Mouse (Mus musculus): ENCODE data around the gene Pdlim7. TPM values are rescaled to one million over a fixed set of nuclear protein-coding genes. Genes with fewer than 3 reads are reported as not detected.

The Pdlim7 gene
- polyA plus RNA-seq, 1 experiment from 2014 or later: 209 TPM

- H3K9me3 ChIP-seq: no peaks in the 10 kb centered on the region
- WGBS: 2% methylated on average over 25 of the region's 25 CpGs
- peaks cover 15% of the 10 kb centered on the region; the same call in 1 of the 2 replicates for H3K27me3 ChIP-seq (replicated peaks; ENCODE audit: low read depth, poor library complexity, severe bottlenecking)
- H3K4me1 ChIP-seq: peaks cover 57% of the 10 kb centered on the region
- peak; percentile 88 for DNase-seq (ENCODE audit: low spot score)
- H3K36me3 ChIP-seq (replicated peaks): peaks cover 42% of the 10 kb centered on the region
- H3K27ac ChIP-seq (replicated peaks): peak overlapping the region; percentile 97
- H3K4me3 ChIP-seq: peak overlapping the region; percentile 93
Observed at GRCm38 (mm10) chr13:55512379-55513031, 971 bp downstream of the Pdlim7 start.

- H3K4me3 ChIP-seq: peak overlapping the region; percentile 93
- DNase-seq (ENCODE audit: low spot score): peak; percentile 66
- peaks cover 15% of the 10 kb centered on the region; the same call in 1 of the 2 replicates for H3K27me3 ChIP-seq (replicated peaks; ENCODE audit: low read depth, poor library complexity, severe bottlenecking)
- peaks cover 52% of the 10 kb centered on the region for H3K36me3 ChIP-seq (replicated peaks)
- 16% methylated on average over 5 of the region's 5 CpGs for WGBS
- H3K27ac ChIP-seq (replicated peaks): peak overlapping the region; percentile 97
- H3K4me1 ChIP-seq: peaks cover 54% of the 10 kb centered on the region
- no peaks in the 10 kb centered on the region for H3K9me3 ChIP-seq
Observed at GRCm38 (mm10) chr13:55511492-55511861, 2.0 kb downstream of the Pdlim7 start.

GRCm38 (mm10) chr13:55510668-55511491 lies 2.6 kb downstream of the Pdlim7 start:
- Histone ChIP-seq H3K4me1 (peaks cover 54% of the 10 kb centered on the region), H3K27ac (replicated peaks) (peak overlapping the region; percentile 97), H3K4me3 (peak overlapping the region; percentile 93), H3K9me3 (no peaks in the 10 kb centered on the region), H3K36me3 (replicated peaks) (peaks cover 58% of the 10 kb centered on the region), H3K27me3 (replicated peaks; ENCODE audit: low read depth, poor library complexity, severe bottlenecking) (peaks cover 15% of the 10 kb centered on the region; the same call in 1 of the 2 replicates)
- 9% methylated on average over 6 of the region's 6 CpGs for WGBS
- DNase-seq (ENCODE audit: low spot score): peak; percentile 83

- peak overlapping the region; percentile 93 for H3K4me3 ChIP-seq
- no peak for DNase-seq (ENCODE audit: low spot score)
Observed at GRCm38 (mm10) chr13:55510332-55510667, 3.2 kb downstream of the Pdlim7 start.

GRCm38 (mm10) chr13:55508531-55508930 lies 4.9 kb downstream of the Pdlim7 start:
- Histone ChIP-seq H3K4me1 (peaks cover 48% of the 10 kb centered on the region), H3K36me3 (replicated peaks) (peaks cover 82% of the 10 kb centered on the region), H3K9me3 (no peaks in the 10 kb centered on the region), H3K27me3 (replicated peaks; ENCODE audit: low read depth, poor library complexity, severe bottlenecking) (no peaks in the 10 kb centered on the region), H3K27ac (replicated peaks) (no peak overlapping the region), H3K4me3 (no peak overlapping the region)
- no peak for DNase-seq (ENCODE audit: low spot score)
- WGBS: 91% methylated on average over 10 of the region's 10 CpGs

More at GRCm38 (mm10) chr13:55510332-55510667, 3.2 kb downstream of the Pdlim7 start:
- peaks cover 54% of the 10 kb centered on the region for H3K4me1 ChIP-seq
- peaks cover 64% of the 10 kb centered on the region for H3K36me3 ChIP-seq (replicated peaks)
- peaks cover 12% of the 10 kb centered on the region; the same call in 1 of the 2 replicates for H3K27me3 ChIP-seq (replicated peaks; ENCODE audit: low read depth, poor library complexity, severe bottlenecking)
- WGBS: 41% methylated on average over 3 of the region's 3 CpGs
- no peaks in the 10 kb centered on the region for H3K9me3 ChIP-seq
- peak overlapping the region; percentile 97 for H3K27ac ChIP-seq (replicated peaks)

GRCm38 (mm10) chr13:55507877-55508276 lies 5.6 kb downstream of the Pdlim7 start:
- Histone ChIP-seq H3K4me1 (peaks cover 42% of the 10 kb centered on the region), H3K9me3 (no peaks in the 10 kb centered on the region), H3K27me3 (replicated peaks; ENCODE audit: low read depth, poor library complexity, severe bottlenecking) (no peaks in the 10 kb centered on the region), H3K36me3 (replicated peaks) (peaks cover 88% of the 10 kb centered on the region), H3K27ac (replicated peaks) (no peak overlapping the region), H3K4me3 (no peak overlapping the region)
- WGBS: 66% methylated on average over 11 of the region's 11 CpGs
- peak; percentile 58 for DNase-seq (ENCODE audit: low spot score)

GRCm38 (mm10) chr13:55506697-55507096 lies 6.8 kb downstream of the Pdlim7 start:
- Histone ChIP-seq H3K27ac (replicated peaks) (no peak overlapping the region), H3K4me1 (peaks cover 30% of the 10 kb centered on the region), H3K36me3 (replicated peaks) (peaks cover 99% of the 10 kb centered on the region), H3K27me3 (replicated peaks; ENCODE audit: low read depth, poor library complexity, severe bottlenecking) (no peaks in the 10 kb centered on the region), H3K9me3 (no peaks in the 10 kb centered on the region), H3K4me3 (no peak overlapping the region)
- 94% methylated on average over 10 of the region's 10 CpGs for WGBS
- no peak for DNase-seq (ENCODE audit: low spot score)

GRCm38 (mm10) chr13:55505810-55506209 lies 7.7 kb downstream of the Pdlim7 start:
- Histone ChIP-seq H3K27me3 (replicated peaks; ENCODE audit: low read depth, poor library complexity, severe bottlenecking) (no peaks in the 10 kb centered on the region), H3K4me1 (peaks cover 21% of the 10 kb centered on the region), H3K27ac (replicated peaks) (no peak overlapping the region), H3K36me3 (replicated peaks) (peaks cover 100% of the 10 kb centered on the region), H3K4me3 (no peak overlapping the region), H3K9me3 (no peaks in the 10 kb centered on the region)
- DNase-seq (ENCODE audit: low spot score): no peak
- WGBS: 97% methylated on average over 9 of the region's 9 CpGs

- WGBS: 89% methylated on average over 5 of the region's 5 CpGs
- peaks cover 100% of the 10 kb centered on the region for H3K36me3 ChIP-seq (replicated peaks)
- H3K27me3 ChIP-seq (replicated peaks; ENCODE audit: low read depth, poor library complexity, severe bottlenecking): no peaks in the 10 kb centered on the region
Observed at GRCm38 (mm10) chr13:55504390-55504789, 9.1 kb downstream of the Pdlim7 start.

GRCm38 (mm10) chr13:55502405-55502804 lies 11.1 kb downstream of the Pdlim7 start:
- no peaks in the 10 kb centered on the region for H3K9me3 ChIP-seq
- H3K4me1 ChIP-seq: 0 out of 2 replicates have a peak, but pooled peaks cover 6% of the 10 kb centered on the region
- H3K36me3 ChIP-seq (replicated peaks): peaks cover 98% of the 10 kb centered on the region
- no peak overlapping the region for H3K27ac ChIP-seq (replicated peaks)
- no peak overlapping the region for H3K4me3 ChIP-seq
- WGBS: 92% methylated on average over 8 of the region's 8 CpGs
- no peaks in the 10 kb centered on the region for H3K27me3 ChIP-seq (replicated peaks; ENCODE audit: low read depth, poor library complexity, severe bottlenecking)
- DNase-seq (ENCODE audit: low spot score): no peak

More at GRCm38 (mm10) chr13:55504390-55504789, 9.1 kb downstream of the Pdlim7 start:
- peaks cover 8% of the 10 kb centered on the region; the same call in 1 of the 2 replicates for H3K4me1 ChIP-seq
- H3K9me3 ChIP-seq: no peaks in the 10 kb centered on the region
- no peak overlapping the region for H3K4me3 ChIP-seq
- DNase-seq (ENCODE audit: low spot score): no peak
- H3K27ac ChIP-seq (replicated peaks): no peak overlapping the region

- Histone ChIP-seq H3K4me3 (no peak overlapping the region), H3K36me3 (replicated peaks) (peaks cover 88% of the 10 kb centered on the region), H3K27me3 (replicated peaks; ENCODE audit: low read depth, poor library complexity, severe bottlenecking) (no peaks in the 10 kb centered on the region), H3K4me1 (peaks cover 18% of the 10 kb centered on the region), H3K27ac (replicated peaks) (no peak overlapping the region), H3K9me3 (no peaks in the 10 kb centered on the region)
- no peak for DNase-seq (ENCODE audit: low spot score)
- 80% methylated on average over 10 of the region's 10 CpGs for WGBS
Observed at GRCm38 (mm10) chr13:55500575-55500974, 12.9 kb downstream of the Pdlim7 start.

- 58% methylated on average over 11 of the region's 11 CpGs for WGBS
- DNase-seq (ENCODE audit: low spot score): no peak
Observed at GRCm38 (mm10) chr13:55498906-55499305, 14.6 kb downstream of the Pdlim7 start.

More at GRCm38 (mm10) chr13:55498906-55499305, 14.6 kb downstream of the Pdlim7 start:
- H3K9me3 ChIP-seq: no peaks in the 10 kb centered on the region
- peaks cover 71% of the 10 kb centered on the region for H3K36me3 ChIP-seq (replicated peaks)
- no peak overlapping the region for H3K27ac ChIP-seq (replicated peaks)
- H3K4me3 ChIP-seq: no peak overlapping the region
- H3K27me3 ChIP-seq (replicated peaks; ENCODE audit: low read depth, poor library complexity, severe bottlenecking): peaks cover 2% of the 10 kb centered on the region; the same call in 1 of the 2 replicates
- H3K4me1 ChIP-seq: peaks cover 34% of the 10 kb centered on the region
